In the genomic region with DNA sequence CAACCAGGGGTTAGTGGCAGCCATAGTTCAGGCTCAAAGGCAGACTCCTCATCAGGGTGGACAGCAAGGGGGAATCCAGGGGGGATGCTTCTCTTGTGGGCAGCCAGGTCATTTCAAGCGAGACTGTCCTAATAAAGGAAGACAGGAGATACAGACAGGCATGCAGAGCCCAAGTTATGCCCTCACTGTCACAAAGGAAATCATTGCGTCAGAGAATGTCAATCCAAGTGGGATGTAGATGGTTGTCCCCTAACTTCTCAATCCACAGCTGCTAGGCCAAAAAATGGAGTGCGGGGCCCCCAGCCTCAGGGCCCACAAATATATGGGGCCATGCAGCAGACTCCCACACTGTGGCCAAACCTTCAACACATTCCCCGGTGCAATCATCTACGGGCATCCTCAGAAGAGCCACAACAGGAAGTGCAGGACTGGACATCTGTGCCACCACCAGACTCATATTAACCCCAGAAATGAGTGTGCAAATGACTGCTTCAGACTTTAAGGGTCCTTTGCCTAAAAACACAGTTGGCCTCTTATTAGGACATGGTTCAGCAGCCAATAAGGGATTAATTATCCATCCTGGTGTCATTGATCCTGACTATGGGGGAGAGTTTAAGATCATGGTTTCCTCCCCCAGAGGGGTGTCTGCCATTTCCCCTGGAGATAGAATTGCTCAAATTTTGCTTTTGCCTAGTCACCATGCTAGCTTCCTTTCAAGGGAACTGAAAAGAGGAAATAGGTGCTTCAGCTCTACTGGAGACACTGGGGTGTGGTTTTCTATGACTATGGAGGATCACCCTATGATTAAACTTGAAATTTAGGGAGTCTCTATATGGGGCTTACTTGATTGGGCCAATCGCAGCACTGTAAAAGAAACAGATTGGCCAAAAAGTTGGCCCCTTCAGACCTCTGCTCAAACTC, we compare ENCODE assay signal across 7 mouse cellular contexts. TPM values are rescaled to one million over a fixed set of nuclear protein-coding genes. Genes with fewer than 3 reads are reported as not detected.
A peak's percentile ranks its signal among the peaks of the same experiment; 100 is the strongest.
DNase-seq lines count a peak whose midpoint lies in the region; ATAC-seq and TF ChIP-seq lines count a peak whose summit lies in the region.
"Not testable (repeated sequence)": the region's sequence is repeated elsewhere in the genome, so short reads cannot be mapped to it uniquely, and the experiment has no call there.
"Had no signal": no experiment of that assay in that cellular context is flagged by ENCODE, and none has a peak within 500 bp of the region (broad histone marks: within the 10 kb centered on the region; RNA-seq: fewer than 3 reads in every experiment).

No protein-coding gene starts in this region.

- not testable (repeated sequence) for H3K9me3 ChIP-seq in CH12.LX (replicated peaks; ENCODE audit: low read length)

- H3K36me3 ChIP-seq in CH12.LX (replicated peaks in 1 of 2; ENCODE audit: control insufficient read depth in 1 of 2, insufficient read depth in 1 of 2, low read length in 1 of 2) = not testable (repeated sequence)

- H3K4me1 ChIP-seq in CH12.LX (ENCODE audit: control insufficient read depth in 1 of 2, insufficient read depth in 2 of 2) = peaks cover 4 to 11% of the 10 kb centered on the region in 2 experiments; a peak in 2 of 4 replicates
- H3K4me1 ChIP-seq in bone marrow, adult 2 months (ENCODE audit: control insufficient read depth, insufficient read depth, low read length) = not testable (repeated sequence)

- H3K4me3 ChIP-seq in CH12.LX (replicated peaks in 1 of 3; ENCODE audit: low read depth in 2 of 3, low read length in 2 of 3, poor library complexity in 1 of 3); bone marrow, adult 2 months (replicated peaks; ENCODE audit: control insufficient read depth, low read depth, low read length): not testable (repeated sequence)

- TF ChIP-seq EP300 in CH12.LX (IDR thresholded peaks at IDR 0.05; ENCODE audit: low read length) = peak; percentile 43; the same call in 1 of the 2 replicates

- dilution Hi-C loops in CH12.LX (cut with MboI; ENCODE audit: extremely low pct_ligation_motif_present, extremely low pct_unique_long_range_greater_than_20kb, low sequenced_read_pairs) = not testable (repeated sequence)

- peak; percentile 34 for DNase-seq in CH12.LX (ENCODE audit: extremely low read depth)
- DNase-seq in lung, postnatal 25 days (ENCODE audit: low spot score) = peak; percentile 13

- TF ChIP-seq CTCF in CH12.LX (conservative IDR thresholded peaks at IDR 0.05 in 1 of 2, IDR thresholded peaks at IDR 0.05 in 1 of 2; ENCODE audit: low read depth in 2 of 2, low read length in 2 of 2); bone marrow, adult 2 months (IDR thresholded peaks at IDR 0.05; ENCODE audit: control insufficient read depth, insufficient read depth, low read length): not testable (repeated sequence)

- ATAC-seq in granulocyte monocyte progenitor cell, adult 5-6 weeks (replicated peaks; ENCODE audit: poor library complexity, severe bottlenecking) = peak; percentile 97
- peak; percentile 98 for ATAC-seq in megakaryocyte, adult 5-6 weeks (ENCODE audit: poor library complexity, severe bottlenecking)
- ATAC-seq in neutrophil, adult 5-6 weeks (ENCODE audit: extremely low read depth, insufficient number of reproducible peaks, low FRiP score, poor library complexity, severe bottlenecking) = peak; percentile 80

- not testable (repeated sequence) for H3K9ac ChIP-seq in CH12.LX (ENCODE audit: insufficient read depth, low read depth)

- WGBS in bone marrow, adult 2 months = 38% methylated on average over 6 of the region's 6 CpGs

- not testable (repeated sequence) for H3K27ac ChIP-seq in CH12.LX (ENCODE audit: insufficient read depth, low read depth)
- peak overlapping the region; percentile 64; the same call in 1 of the 2 replicates for H3K27ac ChIP-seq in bone marrow, adult 2 months (ENCODE audit: control insufficient read depth, insufficient read depth, low read depth, low read length, poor library complexity)

- in situ Hi-C loops in CH12.LX (cut with MboI; ENCODE audit: low pct_ligation_motif_present, low pct_unique_long_range_greater_than_20kb, low sequenced_read_pairs) = not testable (repeated sequence)

- not testable (repeated sequence) for TF ChIP-seq RAD21 in CH12.LX (IDR thresholded peaks at IDR 0.05; ENCODE audit: low read depth, low read length)

- not testable (repeated sequence) for H3K79me2 ChIP-seq in CH12.LX (replicated peaks; ENCODE audit: control insufficient read depth, extremely low read depth, insufficient read depth, poor library complexity, severe bottlenecking)

- not testable (repeated sequence) for H3K27me3 ChIP-seq in CH12.LX (replicated peaks)

- H3K4me2 ChIP-seq in CH12.LX (ENCODE audit: insufficient read depth, low read depth, poor library complexity, severe bottlenecking) = not testable (repeated sequence)

- not testable (repeated sequence) for TF ChIP-seq POLR2A in CH12.LX (IDR thresholded peaks at IDR 0.05; ENCODE audit: low read depth, low read length); bone marrow, adult 2 months (IDR thresholded peaks at IDR 0.05; ENCODE audit: borderline replicate concordance, control insufficient read depth, low read depth, low read length)

RNA-seq across cellular contexts. Expression of gene Spef2, which starts 25.8 kb away (rescaled TPM):
- total RNA-seq in CH12.LX (2012; rRNA removed) (0.38 and 0.51 TPM in 2 replicates), CH12.LX (2014; rRNA removed) (1.2 and 1.5 TPM in 2 replicates)
- 1.2 and 1.4 TPM in 2 replicates for polyA plus RNA-seq in CH12.LX (2012; ENCODE audit: insufficient read length, low read depth)
- 0.90 and 2.5 TPM in 2 replicates for polyA plus RNA-seq in bone marrow, adult 2 months (2011; ENCODE audit: insufficient read depth, insufficient read length, low replicate concordance, missing spikeins)
- total RNA-seq in granulocyte monocyte progenitor cell, adult 5-6 weeks (2014; fragmentation: Nextera tagmentation) = 4.9 TPM in 1 of 2 replicates, not detected in the other
- total RNA-seq in granulocyte monocyte progenitor cell, adult 5-6 weeks (2017) = 2.4 and 2.8 TPM in 2 replicates
- 1.5 and 1.9 TPM in 2 replicates for total RNA-seq in megakaryocyte, adult 5-6 weeks (2015)
- 0.95 and 1.1 TPM in 2 replicates for total RNA-seq in megakaryocyte, adult 5-6 weeks (2017)
- 0.47 and 3.7 TPM in 2 replicates for total RNA-seq in neutrophil, adult 5-6 weeks (2017)
- polyA plus RNA-seq: C2C12 had no signal
